Mouse (Mus musculus) embryonic facial prominence, embryonic 14.5 days (tissue): ENCODE measurements around the gene Psmd2. TPM values are rescaled to one million over a fixed set of nuclear protein-coding genes. Genes with fewer than 3 reads are reported as not detected.

Experiments
- ATAC-seq: fragments of 200-750 bp; cut with Nextera tagmentation; 2 replicates; pipeline ENCODE4 v1.8.0; 2017; ENCODE audit warnings: low read depth, moderate number of reproducible peaks, moderate TSS enrichment
- DNase-seq: peaks from one replicate; pipeline ENCODE4 v3.0.0-alpha.2; 2015; ENCODE audit warnings: low spot score
- H3K27ac ChIP-seq: fragments of 300-500 bp; sonication (generic); replicated peaks from 2 replicates; pipeline ENCODE4 v1.5.1; 2014; ENCODE audit warnings: low read depth, mild to moderate bottlenecking, low read length, moderate library complexity
- H3K27me3 ChIP-seq: fragments of 300-500 bp; sonication (generic); replicated peaks from 2 replicates; pipeline ENCODE4 v1.6.1; 2014; ENCODE audit warnings: low read length; ENCODE audit not compliant: control insufficient read depth, insufficient read depth
- H3K36me3 ChIP-seq: fragments of 300-500 bp; sonication (generic); 2 replicates; pipeline ENCODE4 v1.6.1; 2014; ENCODE audit warnings: low read length, mixed read lengths; ENCODE audit not compliant: control insufficient read depth, insufficient read depth
- H3K4me1 ChIP-seq: fragments of 300-500 bp; sonication (generic); 2 replicates; pipeline ENCODE4 v1.6.1; 2014; ENCODE audit warnings: antibody characterized with exemption, low read length; ENCODE audit not compliant: control insufficient read depth, insufficient read depth
- H3K4me2 ChIP-seq: fragments of 300-500 bp; sonication (generic); 2 replicates; pipeline ENCODE4 v1.6.1; 2014; ENCODE audit warnings: low read depth, mild to moderate bottlenecking, low read length, moderate library complexity, mixed read lengths
- H3K4me3 ChIP-seq: fragments of 300-500 bp; sonication (generic); 2 replicates; pipeline ENCODE4 v1.5.1; 2014; ENCODE audit warnings: low read depth, mild to moderate bottlenecking, low read length
- H3K9ac ChIP-seq: fragments of 300-500 bp; sonication (generic); 2 replicates; pipeline ENCODE4 v1.6.1; 2014; ENCODE audit warnings: low read depth, mild to moderate bottlenecking, low read length, moderate library complexity, mixed read lengths
- H3K9me3 ChIP-seq: fragments of 300-500 bp; sonication (generic); 2 replicates; pipeline ENCODE4 v1.6.1; 2016; ENCODE audit warnings: low read length; ENCODE audit not compliant: control insufficient read depth
- WGBS: fragments of 180-500 bp; shearing (Covaris S2); extraction: QIAGEN DNeasy Blood & Tissue Kit; methylation state at CpG from one replicate; pipeline ENCODE4 v1.1.7; 2014; 5-methylcytosine and 5-hydroxymethylcytosine counted together
- microRNA counts: library from miRNA; unstranded; fragments of <30 nt; microRNA quantifications from one replicate; lab custom pipeline; 2017
- microRNA-seq: library from miRNA; unstranded; fragments of <30 nt; microRNA quantifications from one replicate; pipeline ENCODE4, GENCODE M21; 2016; ENCODE audit warnings: borderline number of aligned reads
- polyA plus RNA-seq: library from polyadenylated mRNA; unstranded; fragments of >200 nt; fragmentation: Nextera tagmentation; extraction: Ambion mirVana; gene quantifications from 2 replicates; pipeline ENCODE4 v1.2.1, GENCODE M21; 2014

Gene Psmd2
- polyA plus RNA-seq, 1 experiment from 2014 or later, result 278 TPM

GRCm38 (mm10) chr16:20710810-20711209, 59.4 kb downstream of the Psmd2 start:
- Histone ChIP-seq H3K4me3 (no peak overlapping the region), H3K4me2 (no peak overlapping the region), H3K9me3 (no peaks in the 10 kb centered on the region), H3K27me3 (no peaks in the 10 kb centered on the region), H3K9ac (no peak overlapping the region), H3K4me1 (peaks cover 16% of the 10 kb centered on the region), H3K36me3 (peaks cover 64% of the 10 kb centered on the region), H3K27ac (no peak overlapping the region)
- 73% methylated on average over 4 of the region's 4 CpGs for WGBS
- DNase-seq (no peak), ATAC-seq (no peak)

GRCm38 (mm10) chr16:20712190-20712589, 60.7 kb downstream of the Psmd2 start:
- Histone ChIP-seq H3K27ac (no peak overlapping the region), H3K4me3 (no peak overlapping the region), H3K4me1 (peaks cover 16% of the 10 kb centered on the region), H3K9me3 (no peaks in the 10 kb centered on the region), H3K36me3 (peaks cover 51% of the 10 kb centered on the region), H3K9ac (no peak overlapping the region), H3K4me2 (no peak overlapping the region), H3K27me3 (no peaks in the 10 kb centered on the region)
- ATAC-seq (no peak), DNase-seq (no peak)
- 74% methylated on average over 9 of the region's 9 CpGs for WGBS

- DNase-seq (no peak), ATAC-seq (no peak)
- Histone ChIP-seq H3K27me3 (no peaks in the 10 kb centered on the region), H3K9me3 (no peaks in the 10 kb centered on the region), H3K36me3 (peaks cover 46% of the 10 kb centered on the region), H3K4me3 (no peak overlapping the region), H3K4me1 (peaks cover 16% of the 10 kb centered on the region), H3K27ac (no peak overlapping the region), H3K9ac (no peak overlapping the region), H3K4me2 (no peak overlapping the region)
- WGBS, result 86% methylated on average over 7 of the region's 7 CpGs
These were observed 61.4 kb downstream of the Psmd2 start for GRCm38 (mm10) chr16:20712889-20713288.

MicroRNA genes within 50 kb of the gene (microRNA counts, 519-probe panel; counts per million panel counts)
- microRNA mmu-miR-1224 (lab: Ali Mortazavi, UCI), result 2,620 counts per million, percentile 55 among the panel's probes with 10 or more counts

Small RNA genes within 50 kb of the gene (microRNA-seq; reads per million reads assigned to microRNA genes)
- 7.0 reads per million, percentile 25 among the genes with 10 or more reads in this experiment for gene Mir1224

Other genes with a start within 250 kb of the Psmd2 start
- 63.5 and 63.8 TPM in 2 replicates for gene Abcc5, start 225.3 kb upstream of the Psmd2 start, polyA plus RNA-seq
- 82.4 and 88.0 TPM in 2 replicates for gene Eif2b5, start 152.8 kb upstream of the Psmd2 start, polyA plus RNA-seq
- gene Dvl3, start 134.7 kb upstream of the Psmd2 start, polyA plus RNA-seq, result 26.5 and 30.8 TPM in 2 replicates
- 573 and 628 TPM in 2 replicates for gene Ap2m1, start 116.2 kb upstream of the Psmd2 start, polyA plus RNA-seq
- 54.2 and 61.5 TPM in 2 replicates for gene Abcf3, start 103.1 kb upstream of the Psmd2 start, polyA plus RNA-seq
- 2.2 and 3.1 TPM in 2 replicates for gene Vwa5b2, start 62.2 kb upstream of the Psmd2 start, polyA plus RNA-seq
- 33.1 and 36.3 TPM in 2 replicates for gene Eef1akmt4, start 40.1 kb upstream of the Psmd2 start, polyA plus RNA-seq
- 0.70 TPM in 1 of 2 replicates, not detected in the other for gene Gm49333, start 40.0 kb upstream of the Psmd2 start, polyA plus RNA-seq
- 40.2 and 40.6 TPM in 2 replicates for gene Alg3, start 39.9 kb upstream of the Psmd2 start, polyA plus RNA-seq
- 2.1 and 3.0 TPM in 2 replicates for gene Camk2n2, start 30.4 kb upstream of the Psmd2 start, polyA plus RNA-seq
- gene Ece2, start 21.8 kb upstream of the Psmd2 start, polyA plus RNA-seq, result 3.3 and 5.0 TPM in 2 replicates
- gene Eif4g1, start 16.7 kb downstream of the Psmd2 start, polyA plus RNA-seq, result 153 and 157 TPM in 2 replicates
- 10.9 and 11.2 TPM in 2 replicates for gene Fam131a, start 41.6 kb downstream of the Psmd2 start, polyA plus RNA-seq
- gene Polr2h, start 66.0 kb downstream of the Psmd2 start, polyA plus RNA-seq, result 107 and 115 TPM in 2 replicates
- gene Clcn2, start 66.1 kb downstream of the Psmd2 start, polyA plus RNA-seq, result 11.9 and 13.3 TPM in 2 replicates
- gene Chrd, start 81.5 kb downstream of the Psmd2 start, polyA plus RNA-seq, result 9.1 and 11.7 TPM in 2 replicates
- gene Thpo, start 82.9 kb downstream of the Psmd2 start, polyA plus RNA-seq, result 0.54 and 0.89 TPM in 2 replicates